Mouse (Mus musculus): ENCODE results near the gene D5Ertd579e. TPM values are rescaled to one million over a fixed set of nuclear protein-coding genes. Genes with fewer than 3 reads are reported as not detected.

D5Ertd579e gene
- polyA plus RNA-seq, 1 experiment from 2014 or later: 20.7 TPM

GRCm38 (mm10) chr5:36571371-36571770 lies 124.5 kb downstream of the D5Ertd579e start:
- no peaks in the 10 kb centered on the region for H3K9me3 ChIP-seq (ENCODE audit: control insufficient read depth, low read length)
- no peak overlapping the region for H3K9ac ChIP-seq (ENCODE audit: low read depth, low read length)
- no peak overlapping the region for H3K4me2 ChIP-seq (ENCODE audit: low read depth, low read length)
- H3K27me3 ChIP-seq (replicated peaks; ENCODE audit: control insufficient read depth, insufficient read depth, low read length): no peaks in the 10 kb centered on the region
- no peak for DNase-seq (ENCODE audit: low spot score)
- peaks cover 4% of the 10 kb centered on the region; the same call in 1 of the 2 replicates for H3K4me1 ChIP-seq (ENCODE audit: control insufficient read depth, insufficient read depth, low read length)
- WGBS: 93% methylated on average over 16 of the region's 16 CpGs
- no peak overlapping the region for H3K4me3 ChIP-seq (ENCODE audit: low read depth, low read length)
- no peak for ATAC-seq (ENCODE audit: low read depth)
- no peak overlapping the region for H3K27ac ChIP-seq (replicated peaks; ENCODE audit: low read depth, low read length)
- peaks cover 12% of the 10 kb centered on the region; the same call in 1 of the 2 replicates for H3K36me3 ChIP-seq (ENCODE audit: control insufficient read depth, insufficient read depth, low read length)

- H3K9me3 ChIP-seq (ENCODE audit: control insufficient read depth, low read length): no peaks in the 10 kb centered on the region
- no peak overlapping the region for H3K27ac ChIP-seq (replicated peaks; ENCODE audit: low read depth, low read length)
- H3K4me3 ChIP-seq (ENCODE audit: low read depth, low read length): no peak overlapping the region
- H3K36me3 ChIP-seq (ENCODE audit: control insufficient read depth, insufficient read depth, low read length): peaks cover 12% of the 10 kb centered on the region; the same call in 1 of the 2 replicates
- no peaks in the 10 kb centered on the region for H3K27me3 ChIP-seq (replicated peaks; ENCODE audit: control insufficient read depth, insufficient read depth, low read length)
- DNase-seq (ENCODE audit: low spot score): no peak
- 77% methylated on average over 4 of the region's 4 CpGs for WGBS
- no peak overlapping the region for H3K4me2 ChIP-seq (ENCODE audit: low read depth, low read length)
- ATAC-seq (ENCODE audit: low read depth): no peak
- no peak overlapping the region for H3K9ac ChIP-seq (ENCODE audit: low read depth, low read length)
- peaks cover 4% of the 10 kb centered on the region; the same call in 1 of the 2 replicates for H3K4me1 ChIP-seq (ENCODE audit: control insufficient read depth, insufficient read depth, low read length)
Observed at GRCm38 (mm10) chr5:36570546-36571245, 125.1 kb downstream of the D5Ertd579e start.

GRCm38 (mm10) chr5:36570098-36570497 lies 125.7 kb downstream of the D5Ertd579e start:
- Histone ChIP-seq H3K27me3 (replicated peaks; ENCODE audit: control insufficient read depth, insufficient read depth, low read length) (no peaks in the 10 kb centered on the region), H3K9ac (ENCODE audit: low read depth, low read length) (no peak overlapping the region), H3K36me3 (ENCODE audit: control insufficient read depth, insufficient read depth, low read length) (peaks cover 12% of the 10 kb centered on the region; the same call in 1 of the 2 replicates), H3K4me2 (ENCODE audit: low read depth, low read length) (no peak overlapping the region), H3K4me3 (ENCODE audit: low read depth, low read length) (no peak overlapping the region), H3K9me3 (ENCODE audit: control insufficient read depth, low read length) (no peaks in the 10 kb centered on the region), H3K4me1 (ENCODE audit: control insufficient read depth, insufficient read depth, low read length) (no peaks in the 10 kb centered on the region; the same call in 1 of the 2 replicates), H3K27ac (replicated peaks; ENCODE audit: low read depth, low read length) (no peak overlapping the region)
- DNase-seq (ENCODE audit: low spot score) (no peak), ATAC-seq (ENCODE audit: low read depth) (no peak)
- WGBS: 88% methylated on average over 7 of the region's 7 CpGs

GRCm38 (mm10) chr5:36568118-36568517 lies 127.7 kb downstream of the D5Ertd579e start:
- H3K27me3 ChIP-seq (replicated peaks; ENCODE audit: control insufficient read depth, insufficient read depth, low read length): no peaks in the 10 kb centered on the region

GRCm38 (mm10) chr5:36567627-36568026 lies 128.2 kb downstream of the D5Ertd579e start:
- Histone ChIP-seq H3K4me1 (ENCODE audit: control insufficient read depth, insufficient read depth, low read length) (no peaks in the 10 kb centered on the region; the same call in 1 of the 2 replicates), H3K4me3 (ENCODE audit: low read depth, low read length) (no peak overlapping the region), H3K4me2 (ENCODE audit: low read depth, low read length) (no peak overlapping the region), H3K36me3 (ENCODE audit: control insufficient read depth, insufficient read depth, low read length) (peaks cover 12% of the 10 kb centered on the region; the same call in 1 of the 2 replicates), H3K27ac (replicated peaks; ENCODE audit: low read depth, low read length) (no peak overlapping the region), H3K9me3 (ENCODE audit: control insufficient read depth, low read length) (no peaks in the 10 kb centered on the region), H3K9ac (ENCODE audit: low read depth, low read length) (no peak overlapping the region), H3K27me3 (replicated peaks; ENCODE audit: control insufficient read depth, insufficient read depth, low read length) (no peaks in the 10 kb centered on the region)
- ATAC-seq (ENCODE audit: low read depth) (no peak), DNase-seq (ENCODE audit: low spot score) (no peak)
- WGBS: 62% methylated on average over 2 of the region's 2 CpGs

More at GRCm38 (mm10) chr5:36568118-36568517, 127.7 kb downstream of the D5Ertd579e start:
- no peaks in the 10 kb centered on the region; the same call in 1 of the 2 replicates for H3K4me1 ChIP-seq (ENCODE audit: control insufficient read depth, insufficient read depth, low read length)
- DNase-seq (ENCODE audit: low spot score) (no peak), ATAC-seq (ENCODE audit: low read depth) (no peak)
- no peak overlapping the region for H3K9ac ChIP-seq (ENCODE audit: low read depth, low read length)
- H3K4me3 ChIP-seq (ENCODE audit: low read depth, low read length): no peak overlapping the region
- no peak overlapping the region for H3K27ac ChIP-seq (replicated peaks; ENCODE audit: low read depth, low read length)
- WGBS: 71% methylated on average over 4 of the region's 4 CpGs
- peaks cover 12% of the 10 kb centered on the region; the same call in 1 of the 2 replicates for H3K36me3 ChIP-seq (ENCODE audit: control insufficient read depth, insufficient read depth, low read length)
- H3K4me2 ChIP-seq (ENCODE audit: low read depth, low read length): no peak overlapping the region
- no peaks in the 10 kb centered on the region for H3K9me3 ChIP-seq (ENCODE audit: control insufficient read depth, low read length)

GRCm38 (mm10) chr5:36564530-36564929 lies 131.3 kb downstream of the D5Ertd579e start:
- ATAC-seq (ENCODE audit: low read depth) (no peak), DNase-seq (ENCODE audit: low spot score) (no peak)
- Histone ChIP-seq H3K27ac (replicated peaks; ENCODE audit: low read depth, low read length) (no peak overlapping the region), H3K27me3 (replicated peaks; ENCODE audit: control insufficient read depth, insufficient read depth, low read length) (no peaks in the 10 kb centered on the region), H3K36me3 (ENCODE audit: control insufficient read depth, insufficient read depth, low read length) (no peaks in the 10 kb centered on the region), H3K4me1 (ENCODE audit: control insufficient read depth, insufficient read depth, low read length) (no peaks in the 10 kb centered on the region; the same call in 1 of the 2 replicates), H3K4me2 (ENCODE audit: low read depth, low read length) (no peak overlapping the region), H3K9ac (ENCODE audit: low read depth, low read length) (no peak overlapping the region), H3K4me3 (ENCODE audit: low read depth, low read length) (no peak overlapping the region), H3K9me3 (ENCODE audit: control insufficient read depth, low read length) (no peaks in the 10 kb centered on the region)
- 84% methylated on average over 9 of the region's 9 CpGs for WGBS

- Histone ChIP-seq H3K4me2 (ENCODE audit: low read depth, low read length) (no peak overlapping the region), H3K4me3 (ENCODE audit: low read depth, low read length) (no peak overlapping the region), H3K4me1 (ENCODE audit: control insufficient read depth, insufficient read depth, low read length) (peaks cover under 1% of the 10 kb centered on the region; the same call in 1 of the 2 replicates), H3K9ac (ENCODE audit: low read depth, low read length) (no peak overlapping the region), H3K9me3 (ENCODE audit: control insufficient read depth, low read length) (no peaks in the 10 kb centered on the region), H3K27me3 (replicated peaks; ENCODE audit: control insufficient read depth, insufficient read depth, low read length) (no peaks in the 10 kb centered on the region), H3K27ac (replicated peaks; ENCODE audit: low read depth, low read length) (no peak overlapping the region), H3K36me3 (ENCODE audit: control insufficient read depth, insufficient read depth, low read length) (no peaks in the 10 kb centered on the region)
- DNase-seq (ENCODE audit: low spot score): no peak
- WGBS: 71% methylated on average over 6 of the region's 6 CpGs
- ATAC-seq (ENCODE audit: low read depth): no peak
Observed at GRCm38 (mm10) chr5:36563741-36564140, 132.1 kb downstream of the D5Ertd579e start.

GRCm38 (mm10) chr5:36562791-36563445 lies 132.9 kb downstream of the D5Ertd579e start:
- Histone ChIP-seq H3K4me1 (ENCODE audit: control insufficient read depth, insufficient read depth, low read length) (peaks cover 4% of the 10 kb centered on the region; the same call in 1 of the 2 replicates), H3K4me3 (ENCODE audit: low read depth, low read length) (no peak overlapping the region), H3K4me2 (ENCODE audit: low read depth, low read length) (no peak overlapping the region), H3K9ac (ENCODE audit: low read depth, low read length) (no peak overlapping the region), H3K27ac (replicated peaks; ENCODE audit: low read depth, low read length) (no peak overlapping the region), H3K9me3 (ENCODE audit: control insufficient read depth, low read length) (no peaks in the 10 kb centered on the region), H3K27me3 (replicated peaks; ENCODE audit: control insufficient read depth, insufficient read depth, low read length) (no peaks in the 10 kb centered on the region), H3K36me3 (ENCODE audit: control insufficient read depth, insufficient read depth, low read length) (no peaks in the 10 kb centered on the region)
- no peak for DNase-seq (ENCODE audit: low spot score)
- WGBS: 87% methylated on average over 10 of the region's 10 CpGs
- no peak for ATAC-seq (ENCODE audit: low read depth)

All from embryonic facial prominence, embryonic 14.5 days (tissue).